Mouse (Mus musculus) myocyte (in vitro differentiated cells): ENCODE results near the gene Slc35f3.

Source experiments
- E2F4 ChIP-seq: IDR thresholded peaks from one replicate; pipeline ENCODE4 v1.6.1; 2011; ENCODE audit warnings: mild to moderate bottlenecking, control low read depth, moderate library complexity; ENCODE audit not compliant: insufficient read depth
- MYOG ChIP-seq, 3 experiments: IDR thresholded peaks; one replicate each; pipeline ENCODE4 v1.6.1; 2011; ENCODE audit warnings: control low read depth in 2 of 3, low read depth in 2 of 3, mild to moderate bottlenecking in 2 of 3; ENCODE audit not compliant: insufficient read length in 2 of 3, control insufficient read depth in 1 of 3, insufficient read depth in 1 of 3
- POLR2A ChIP-seq: IDR thresholded peaks from one replicate; pipeline ENCODE4 v1.6.1; 2011; ENCODE audit warnings: low read depth, mild to moderate bottlenecking, control low read depth, moderate library complexity; ENCODE audit not compliant: insufficient read length
- SRF ChIP-seq: IDR thresholded peaks from one replicate; pipeline ENCODE4 v1.6.1; 2011; ENCODE audit warnings: low read depth; ENCODE audit not compliant: control insufficient read depth, insufficient read length
- TCF3 ChIP-seq: IDR thresholded peaks from one replicate; pipeline ENCODE4 v1.6.1; 2011; ENCODE audit warnings: low read depth, control low read depth; ENCODE audit not compliant: insufficient read length
- USF1 ChIP-seq: IDR thresholded peaks from one replicate; pipeline ENCODE4 v1.6.1; 2011; ENCODE audit warnings: low read depth, mild to moderate bottlenecking, control low read depth, moderate library complexity

- TF ChIP-seq POLR2A (no peak), MYOG (IDR thresholded peaks at IDR 0.05; ENCODE audit: control insufficient read depth in 1 of 3, insufficient read depth in 1 of 3, insufficient read length in 2 of 3, low read depth in 2 of 3) (no peak), USF1 (no peak), TCF3 (no peak), E2F4 (no peak), SRF (no peak)
Measured at GRCm38 (mm10) chr8:126256585-126257391, 41.6 kb upstream of the Slc35f3 start.
